ENCODE assay signal across 13 mouse cellular contexts in genomic region chr7:80051835-80052234, GRCm38 (mm10). TPM values are rescaled to one million over a fixed set of nuclear protein-coding genes. Genes with fewer than 3 reads are reported as not detected.
DNase-seq lines count a peak whose midpoint lies in the region; ATAC-seq and TF ChIP-seq lines count a peak whose summit lies in the region.
"Had no signal": no experiment of that assay in that cellular context is flagged by ENCODE, and none has a peak within 500 bp of the region (broad histone marks: within the 10 kb centered on the region; RNA-seq: fewer than 3 reads in every experiment).

No protein-coding gene starts in this region.

- DNase-seq in forebrain, embryonic 14.5 days (ENCODE audit: low spot score): peak; percentile 27
- no peak for DNase-seq in forebrain, postnatal 0 days
- no peak for DNase-seq in hindbrain, embryonic 14.5 days (ENCODE audit: low spot score)
- no peak for DNase-seq in neural tube, embryonic 10.5 days (ENCODE audit: extremely low spot score, low spot score)
- no peak for DNase-seq in layer of hippocampus, adult 9-11 months
- no peak for DNase-seq in spleen, postnatal 4 days (ENCODE audit: low spot score in 2 of 2)
- DNase-seq: midbrain, embryonic 14.5 days; thymus, adult 18-20 months had no signal

- H3K27me3 ChIP-seq in forebrain, embryonic 14.5 days (replicated peaks; ENCODE audit: control insufficient read depth, insufficient read depth, low read length): no peaks in the 10 kb centered on the region
- H3K27me3 ChIP-seq in forebrain, postnatal 0 days (ENCODE audit: insufficient read depth, low read length): no peaks in the 10 kb centered on the region
- H3K27me3 ChIP-seq in hindbrain, embryonic 12.5 days: no peaks in the 10 kb centered on the region
- H3K27me3 ChIP-seq in hindbrain, embryonic 14.5 days (ENCODE audit: control insufficient read depth, insufficient read depth, low read length): no peaks in the 10 kb centered on the region
- H3K27me3 ChIP-seq in neural tube, embryonic 13.5 days: no peaks in the 10 kb centered on the region
- H3K27me3 ChIP-seq: neural tube, embryonic 15.5 days had no signal

- no peak overlapping the region for H3K4me2 ChIP-seq in forebrain, embryonic 14.5 days (ENCODE audit: low read length)
- no peak overlapping the region for H3K4me2 ChIP-seq in forebrain, postnatal 0 days (ENCODE audit: low read depth)
- no peak overlapping the region for H3K4me2 ChIP-seq in hindbrain, embryonic 12.5 days (replicated peaks)
- no peak overlapping the region for H3K4me2 ChIP-seq in hindbrain, embryonic 14.5 days (replicated peaks)
- no peak overlapping the region for H3K4me2 ChIP-seq in neural tube, embryonic 13.5 days
- H3K4me2 ChIP-seq: neural tube, embryonic 15.5 days had no signal

- no peaks in the 10 kb centered on the region for H3K9me3 ChIP-seq in forebrain, embryonic 14.5 days (replicated peaks; ENCODE audit: control insufficient read depth, low read length)
- H3K9me3 ChIP-seq in forebrain, postnatal 0 days (ENCODE audit: low read length): no peaks in the 10 kb centered on the region
- no peaks in the 10 kb centered on the region for H3K9me3 ChIP-seq in hindbrain, embryonic 12.5 days (replicated peaks)
- H3K9me3 ChIP-seq in hindbrain, embryonic 14.5 days (ENCODE audit: control insufficient read depth, low read length): no peaks in the 10 kb centered on the region
- no peaks in the 10 kb centered on the region for H3K9me3 ChIP-seq in neural tube, embryonic 13.5 days
- H3K9me3 ChIP-seq: neural tube, embryonic 15.5 days had no signal

- H3K27ac ChIP-seq in forebrain, embryonic 14.5 days (ENCODE audit: low read depth, low read length): no peak overlapping the region
- no peak overlapping the region for H3K27ac ChIP-seq in forebrain, postnatal 0 days (ENCODE audit: low read depth, low read length)
- H3K27ac ChIP-seq in hindbrain, embryonic 12.5 days: 0 out of 2 replicates have a peak overlapping the region, but pooled peaks have one; percentile 17
- no peak overlapping the region for H3K27ac ChIP-seq in hindbrain, embryonic 14.5 days
- peak overlapping the region; percentile 43 for H3K27ac ChIP-seq in neural tube, embryonic 13.5 days (replicated peaks)
- H3K27ac ChIP-seq: neural tube, embryonic 15.5 days had no signal

- peaks cover 26% of the 10 kb centered on the region for H3K4me1 ChIP-seq in forebrain, embryonic 14.5 days (ENCODE audit: control insufficient read depth, insufficient read depth, low read length)
- no peaks in the 10 kb centered on the region for H3K4me1 ChIP-seq in forebrain, postnatal 0 days (ENCODE audit: insufficient read depth)
- H3K4me1 ChIP-seq in hindbrain, embryonic 12.5 days: peaks cover 43% of the 10 kb centered on the region
- peaks cover 13% of the 10 kb centered on the region for H3K4me1 ChIP-seq in hindbrain, embryonic 14.5 days (replicated peaks; ENCODE audit: control insufficient read depth, insufficient read depth, low read length)
- peaks cover 52% of the 10 kb centered on the region for H3K4me1 ChIP-seq in neural tube, embryonic 13.5 days (replicated peaks)

- H3K9ac ChIP-seq in forebrain, embryonic 14.5 days (ENCODE audit: low read length): no peak overlapping the region
- H3K9ac ChIP-seq in forebrain, postnatal 0 days: no peak overlapping the region
- no peak overlapping the region for H3K9ac ChIP-seq in hindbrain, embryonic 12.5 days
- H3K9ac ChIP-seq in hindbrain, embryonic 14.5 days: no peak overlapping the region
- H3K9ac ChIP-seq in neural tube, embryonic 13.5 days: no peak overlapping the region
- H3K9ac ChIP-seq: neural tube, embryonic 15.5 days had no signal

- H3K36me3 ChIP-seq in forebrain, embryonic 14.5 days (ENCODE audit: control insufficient read depth, insufficient read depth, low read length): no peaks in the 10 kb centered on the region
- 0 out of 2 replicates have a peak, but pooled peaks cover 4% of the 10 kb centered on the region for H3K36me3 ChIP-seq in forebrain, postnatal 0 days (ENCODE audit: insufficient read depth)
- no peaks in the 10 kb centered on the region for H3K36me3 ChIP-seq in hindbrain, embryonic 12.5 days
- H3K36me3 ChIP-seq in hindbrain, embryonic 14.5 days (replicated peaks; ENCODE audit: control insufficient read depth, insufficient read depth): no peaks in the 10 kb centered on the region
- H3K36me3 ChIP-seq in neural tube, embryonic 13.5 days: no peaks in the 10 kb centered on the region
- H3K36me3 ChIP-seq: neural tube, embryonic 15.5 days had no signal

- no peak for TF ChIP-seq CTCF in forebrain, postnatal 0 days (IDR thresholded peaks at IDR 0.05; ENCODE audit: low read depth)

- H3K4me3 ChIP-seq in forebrain, embryonic 14.5 days (ENCODE audit: low read depth, low read length): no peak overlapping the region
- no peak overlapping the region for H3K4me3 ChIP-seq in forebrain, postnatal 0 days (ENCODE audit: low read depth, low read length)
- no peak overlapping the region for H3K4me3 ChIP-seq in hindbrain, embryonic 12.5 days
- no peak overlapping the region for H3K4me3 ChIP-seq in hindbrain, embryonic 14.5 days (replicated peaks; ENCODE audit: low read length)
- no peak overlapping the region for H3K4me3 ChIP-seq in neural tube, embryonic 13.5 days
- H3K4me3 ChIP-seq: erythroblast, embryonic 14.5 days; neural tube, embryonic 15.5 days had no signal

- peak; percentile 38; the same call in 1 of the 2 replicates for ATAC-seq in forebrain, embryonic 14.5 days
- no peak for ATAC-seq in forebrain, postnatal 0 days
- ATAC-seq in hindbrain, embryonic 12.5 days (ENCODE audit: low FRiP score): no peak
- ATAC-seq in hindbrain, embryonic 14.5 days (ENCODE audit: low FRiP score): no peak
- no peak for ATAC-seq in neural tube, embryonic 13.5 days (ENCODE audit: low read depth)
- ATAC-seq: liver, postnatal 0 days had no signal

- WGBS in forebrain, embryonic 14.5 days: 57% methylated on average over 6 of the region's 6 CpGs
- 57% methylated on average over 6 of the region's 6 CpGs for WGBS in forebrain, postnatal 0 days
- WGBS in hindbrain, embryonic 12.5 days: 74% methylated on average over 6 of the region's 6 CpGs
- WGBS in hindbrain, embryonic 14.5 days: 70% methylated on average over 6 of the region's 6 CpGs
- 77% methylated on average over 6 of the region's 6 CpGs for WGBS in neural tube, embryonic 13.5 days

RNA-seq across cellular contexts. Expression of gene Zfp710, which starts 27.2 kb away (rescaled TPM):
- polyA plus RNA-seq in forebrain, embryonic 14.5 days (2014; fragmentation: Nextera tagmentation; extraction: Ambion mirVana): 17.6 and 18.3 TPM in 2 replicates
- 22.5 and 30.6 TPM in 2 replicates for total RNA-seq in forebrain, postnatal 0 days (2014; rRNA removed)
- 9.6 and 12.3 TPM in 2 replicates for polyA plus RNA-seq in forebrain, postnatal 0 days (2015; fragmentation: Nextera tagmentation; extraction: Ambion mirVana)
- polyA plus RNA-seq in hindbrain, embryonic 12.5 days (2016; fragmentation: Nextera tagmentation; extraction: Ambion mirVana): 26.0 and 26.4 TPM in 2 replicates
- 14.7 and 17.5 TPM in 2 replicates for polyA plus RNA-seq in hindbrain, embryonic 14.5 days (2014; fragmentation: Nextera tagmentation; extraction: Ambion mirVana)
- polyA plus RNA-seq in neural tube, embryonic 13.5 days (2015; fragmentation: Nextera tagmentation; extraction: Ambion mirVana): 15.0 and 18.9 TPM in 2 replicates

Comparison
In these comparisons a context has a peak if more than half of its experiments do, and no peak if none do; other contexts are left out.
1. H3K27ac ChIP-seq: peak in hindbrain, embryonic 12.5 days (single experiment) and neural tube, embryonic 13.5 days (single experiment); none in forebrain, embryonic 14.5 days (single experiment), forebrain, postnatal 0 days (single experiment) and hindbrain, embryonic 14.5 days (single experiment).